Mouse (Mus musculus): ENCODE data around the gene Pdcd11.

DNA sequence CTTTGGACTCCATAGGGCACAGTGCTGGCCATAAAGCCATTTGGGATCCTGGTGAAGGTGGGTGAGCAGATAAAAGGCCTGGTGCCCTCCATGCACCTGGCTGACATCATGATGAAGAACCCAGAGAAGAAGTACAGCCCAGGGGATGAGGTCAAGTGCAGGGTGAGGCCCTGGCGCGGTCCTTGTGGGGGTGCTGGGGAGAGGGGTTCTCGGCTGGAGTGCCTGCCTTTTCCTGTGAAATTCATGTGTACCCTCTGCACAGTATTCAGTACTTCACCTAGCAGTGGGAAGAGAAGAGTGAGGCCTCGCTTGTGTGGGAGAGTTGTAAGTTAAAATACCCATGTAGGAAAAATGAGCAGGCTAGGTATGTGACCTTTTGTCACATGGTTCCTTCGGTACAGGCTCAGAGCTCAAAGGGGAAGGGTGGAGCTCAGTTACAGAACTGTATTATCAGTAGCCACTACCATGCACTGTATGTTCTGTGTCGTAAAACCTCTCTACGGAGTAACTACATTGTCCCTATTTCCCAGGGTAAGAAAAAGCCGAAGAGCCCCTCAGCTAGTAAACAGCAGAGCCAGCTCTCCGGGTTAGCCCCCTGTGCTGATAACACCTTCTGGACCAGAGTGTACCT lies 14.2 kb downstream of the Pdcd11 start:
- TF ChIP-seq CTCF (IDR thresholded peaks at IDR 0.05; ENCODE audit: low read depth, low read length) (no peak), POLR2A (IDR thresholded peaks at IDR 0.05; ENCODE audit: insufficient read depth, low read length) (no peak), EP300 (IDR thresholded peaks at IDR 0.05; ENCODE audit: insufficient read depth, low read depth, low read length) (no peak)

Data from ES-Bruce4 (cell line).